Mouse (Mus musculus) megakaryocyte, embryonic 14.5 days (primary cell): ENCODE data around the gene Slc39a2.

Experiments used
- FLI1 ChIP-seq: IDR thresholded peaks from 2 replicates; pipeline ENCODE4 v1.6.1; 2012; ENCODE audit warnings: low read length, inconsistent platforms, mixed read lengths
- GATA1 ChIP-seq: IDR thresholded peaks from 3 replicates; pipeline ENCODE4 v1.6.1; 2012; ENCODE audit warnings: mixed read lengths, low read length, inconsistent platforms, borderline replicate concordance

DNA sequence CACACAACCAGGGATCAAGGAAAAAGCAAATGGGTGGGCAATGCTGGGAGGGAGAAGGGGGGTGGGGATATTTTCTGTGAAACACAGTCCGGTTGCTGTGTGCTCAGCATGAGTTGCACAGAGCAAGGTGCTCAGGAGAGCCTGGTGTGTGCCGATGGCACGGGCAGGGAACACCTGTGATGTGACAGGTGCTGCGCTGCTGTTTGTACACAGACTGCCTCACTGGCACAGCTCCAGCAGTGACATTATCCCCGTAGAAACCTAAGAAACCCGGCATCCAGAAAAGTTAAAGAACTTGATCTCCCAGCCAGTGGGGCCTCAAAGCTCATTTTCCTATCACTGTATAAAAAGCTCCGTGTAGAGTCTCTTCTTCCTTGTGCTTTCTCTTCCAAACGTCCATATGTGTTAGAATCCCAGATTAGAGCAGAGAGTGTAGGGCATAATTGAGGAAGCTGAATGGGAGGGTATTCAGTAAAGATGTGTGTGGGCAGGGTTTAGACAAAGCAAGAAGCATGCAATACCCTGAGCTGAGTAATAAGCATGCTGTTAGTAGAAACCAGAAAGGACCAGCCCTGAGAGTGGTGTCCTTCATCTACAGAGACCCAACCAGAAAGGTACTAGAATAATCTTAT is 4.0 kb downstream of the Slc39a2 start:
- no peak for TF ChIP-seq GATA1
- no peak for TF ChIP-seq FLI1
